Mouse (Mus musculus) neural tube, embryonic 12.5 days (tissue): Measurements from ENCODE around the gene Rnaseh2b. TPM values are rescaled to one million over a fixed set of nuclear protein-coding genes. Genes with fewer than 3 reads are reported as not detected.
A peak's percentile ranks its signal among the peaks of the same experiment; 100 is the strongest.

Source experiments
- ATAC-seq: fragments of 200-750 bp; cut with Nextera tagmentation; 2 replicates; pipeline ENCODE4 v1.8.0; 2017; ENCODE audit warnings: low read depth, mild to moderate bottlenecking, moderate TSS enrichment, moderate library complexity; ENCODE audit not compliant: low FRiP score
- H3K27ac ChIP-seq: fragments of 300-500 bp; sonication (generic); 2 replicates; pipeline ENCODE4 v1.5.1; 2016
- H3K27me3 ChIP-seq: fragments of 300-500 bp; sonication (generic); replicated peaks from 2 replicates; pipeline ENCODE4 v1.6.1; 2016; ENCODE audit warnings: mild to moderate bottlenecking
- H3K36me3 ChIP-seq: fragments of 300-500 bp; sonication (generic); 2 replicates; pipeline ENCODE4 v1.6.1; 2016; ENCODE audit warnings: mild to moderate bottlenecking
- H3K4me1 ChIP-seq: fragments of 300-500 bp; sonication (generic); 2 replicates; pipeline ENCODE4 v1.6.1; 2016
- H3K4me2 ChIP-seq: fragments of 300-500 bp; sonication (generic); replicated peaks from 2 replicates; pipeline ENCODE4 v1.6.1; 2016; ENCODE audit warnings: mild to moderate bottlenecking
- H3K4me3 ChIP-seq: fragments of 300-500 bp; sonication (generic); 2 replicates; pipeline ENCODE4 v1.5.1; 2016
- H3K9ac ChIP-seq: fragments of 300-500 bp; sonication (generic); 2 replicates; pipeline ENCODE4 v1.6.1; 2016; ENCODE audit warnings: mild to moderate bottlenecking
- H3K9me3 ChIP-seq: fragments of 300-500 bp; sonication (generic); 2 replicates; pipeline ENCODE4 v1.6.1; 2016; ENCODE audit warnings: mild to moderate bottlenecking
- WGBS: fragments of 180-500 bp; shearing (Covaris S2); methylation state at CpG from one replicate; pipeline ENCODE4 v1.1.7; 2016; 5-methylcytosine and 5-hydroxymethylcytosine counted together
- polyA plus RNA-seq: library from polyadenylated mRNA; unstranded; fragments of >200 nt; fragmentation: Nextera tagmentation; extraction: Ambion mirVana; gene quantifications from 2 replicates; pipeline ENCODE4 v1.2.1, GENCODE M21; 2016

The Rnaseh2b gene
- polyA plus RNA-seq, 1 experiment from 2014 or later = 49.1 TPM

DNA sequence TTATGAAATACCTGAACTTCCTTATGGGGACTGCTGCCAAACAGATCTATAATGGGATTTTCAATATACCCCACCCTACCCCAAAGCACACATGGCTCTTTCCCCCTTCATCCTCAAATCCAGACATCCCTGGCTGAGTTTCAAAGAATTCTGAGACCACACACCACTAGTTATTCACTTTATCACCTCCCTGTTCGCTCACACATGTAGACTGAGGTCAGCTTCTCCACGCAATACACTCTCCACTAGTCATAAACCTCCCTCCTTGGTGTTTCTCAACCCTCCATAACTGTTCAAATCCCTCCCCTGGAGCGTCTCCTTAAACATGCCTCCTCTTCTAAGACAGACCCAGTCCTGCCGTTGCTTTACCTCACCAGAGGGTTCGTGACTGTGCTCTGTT is 31.1 kb downstream of the Rnaseh2b start:
- H3K4me2 ChIP-seq = no peak overlapping the region
- H3K9ac ChIP-seq = no peak overlapping the region
- ATAC-seq = no peak
- no peaks in the 10 kb centered on the region for H3K27me3 ChIP-seq
- H3K4me3 ChIP-seq = no peak overlapping the region
- 85% methylated on average over 5 of the region's 5 CpGs for WGBS
- no peaks in the 10 kb centered on the region for H3K36me3 ChIP-seq
- H3K9me3 ChIP-seq = no peaks in the 10 kb centered on the region
- H3K27ac ChIP-seq = no peak overlapping the region
- no peaks in the 10 kb centered on the region for H3K4me1 ChIP-seq

DNA sequence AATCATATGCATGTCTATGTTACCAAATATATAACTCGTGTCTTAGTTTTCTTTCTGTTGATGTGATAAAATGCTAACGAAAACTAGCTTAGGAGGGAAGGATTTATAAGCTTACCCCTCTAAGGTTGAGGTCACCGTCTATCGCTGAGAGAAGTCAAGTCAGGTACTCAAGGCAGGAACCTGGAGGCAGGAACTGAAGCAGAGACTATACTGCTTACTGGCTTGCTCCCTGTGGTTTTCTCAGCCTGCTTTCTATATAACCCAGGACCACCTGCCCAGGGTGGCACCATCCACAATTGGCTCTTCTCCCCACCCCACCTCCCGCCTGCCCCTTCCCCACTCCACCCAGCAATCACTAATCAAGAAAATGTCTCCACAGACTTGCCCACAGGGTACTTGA is 32.6 kb downstream of the Rnaseh2b start:
- WGBS = 92% methylated on average over 5 of the region's 5 CpGs
- H3K4me1 ChIP-seq = no peaks in the 10 kb centered on the region
- no peak overlapping the region for H3K27ac ChIP-seq
- H3K9me3 ChIP-seq = no peaks in the 10 kb centered on the region
- ATAC-seq = no peak
- no peak overlapping the region for H3K4me3 ChIP-seq
- H3K36me3 ChIP-seq = no peaks in the 10 kb centered on the region
- no peak overlapping the region for H3K4me2 ChIP-seq
- H3K27me3 ChIP-seq = no peaks in the 10 kb centered on the region
- H3K9ac ChIP-seq = no peak overlapping the region

DNA sequence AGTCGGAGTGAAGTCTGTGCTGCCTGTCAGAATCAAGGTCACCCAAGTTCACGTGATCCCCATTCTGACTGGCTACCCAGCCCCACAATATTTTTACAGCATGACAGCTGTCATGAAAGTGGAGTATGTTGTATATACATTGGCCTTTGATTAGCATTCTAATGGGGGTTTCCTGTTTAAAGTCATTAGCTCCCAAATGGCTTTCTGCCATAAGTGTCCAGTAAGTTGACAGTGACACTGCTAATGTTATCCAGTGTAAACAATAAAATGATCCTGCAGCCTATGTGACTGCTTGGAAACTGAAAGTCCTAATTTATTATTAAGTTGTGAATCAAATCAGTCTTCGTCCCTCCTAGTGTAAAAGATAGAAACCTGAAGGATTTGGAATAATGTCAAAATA is 33.6 kb downstream of the Rnaseh2b start:
- 92% methylated on average over 3 of the region's 3 CpGs for WGBS
- no peaks in the 10 kb centered on the region for H3K36me3 ChIP-seq
- ATAC-seq = no peak

GRCm38 (mm10) chr14:62327171-62327570 is 34.8 kb downstream of the Rnaseh2b start:
- no peaks in the 10 kb centered on the region for H3K27me3 ChIP-seq
- 47% methylated on average over 2 of the region's 2 CpGs for WGBS
- H3K36me3 ChIP-seq = no peaks in the 10 kb centered on the region
- no peak overlapping the region for H3K4me3 ChIP-seq
- H3K9me3 ChIP-seq = no peaks in the 10 kb centered on the region
- ATAC-seq = no peak
- H3K4me1 ChIP-seq = peaks cover 4% of the 10 kb centered on the region; the same call in 1 of the 2 replicates
- H3K9ac ChIP-seq = no peak overlapping the region
- no peak overlapping the region for H3K27ac ChIP-seq
- H3K4me2 ChIP-seq = no peak overlapping the region

More for the DNA sequence above, 33.6 kb downstream of the Rnaseh2b start:
- Histone ChIP-seq H3K27ac (no peak overlapping the region), H3K27me3 (no peaks in the 10 kb centered on the region), H3K4me3 (no peak overlapping the region), H3K4me2 (no peak overlapping the region), H3K9me3 (no peaks in the 10 kb centered on the region), H3K9ac (no peak overlapping the region), H3K4me1 (no peaks in the 10 kb centered on the region)

DNA sequence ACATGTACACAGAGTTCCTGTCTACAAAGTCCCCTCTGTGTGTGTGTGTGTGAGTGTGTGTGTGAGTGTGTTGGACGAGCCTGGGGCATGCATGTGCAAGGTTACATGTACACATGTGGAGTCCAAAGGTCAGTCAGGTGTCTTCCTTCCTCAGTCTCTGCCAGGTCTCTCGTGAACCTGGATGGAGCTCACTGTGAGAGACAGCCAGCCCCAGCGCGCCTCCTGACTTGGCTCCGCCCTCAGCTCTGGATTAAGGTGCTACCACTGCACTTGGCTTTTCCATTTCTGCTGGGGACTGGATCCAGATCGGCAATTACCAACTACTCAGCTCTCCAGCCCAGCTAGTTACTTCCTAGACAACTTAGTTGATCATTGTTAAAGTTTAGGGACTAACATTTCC is 36.2 kb downstream of the Rnaseh2b start:
- no peak for ATAC-seq
- WGBS = 53% methylated on average over 6 of the region's 6 CpGs

DNA sequence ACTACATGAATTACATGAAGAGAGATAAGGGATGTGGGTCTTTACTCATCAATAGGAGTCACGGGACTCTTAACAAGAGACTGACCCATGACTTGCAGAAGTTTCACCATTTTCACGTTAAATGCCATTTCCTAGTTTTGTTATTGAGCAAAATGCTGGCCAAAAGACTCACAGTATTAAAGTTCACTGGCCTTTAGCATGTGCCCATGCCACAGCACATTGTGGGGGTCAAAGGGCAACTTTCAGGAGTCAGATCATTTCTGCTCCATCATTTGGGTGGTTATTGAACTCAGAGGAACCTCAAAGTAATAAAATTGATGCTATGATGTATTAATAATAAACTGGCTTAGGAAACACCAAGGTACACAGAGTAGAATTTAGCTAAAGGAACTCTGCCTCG is 37.2 kb downstream of the Rnaseh2b start:
- no peak for ATAC-seq

More for the DNA sequence above, 36.2 kb downstream of the Rnaseh2b start:
- Histone ChIP-seq H3K36me3 (no peaks in the 10 kb centered on the region), H3K27ac (no peak overlapping the region), H3K4me1 (peaks cover 15% of the 10 kb centered on the region), H3K9me3 (no peaks in the 10 kb centered on the region), H3K9ac (no peak overlapping the region), H3K4me3 (no peak overlapping the region), H3K4me2 (no peak overlapping the region), H3K27me3 (no peaks in the 10 kb centered on the region)

GRCm38 (mm10) chr14:62331457-62331856 is 39.1 kb downstream of the Rnaseh2b start:
- no peak for ATAC-seq
- Histone ChIP-seq H3K27ac (no peak overlapping the region), H3K4me2 (peak overlapping the region; percentile 73), H3K9ac (no peak overlapping the region), H3K27me3 (no peaks in the 10 kb centered on the region), H3K9me3 (no peaks in the 10 kb centered on the region), H3K4me1 (peaks cover 15% of the 10 kb centered on the region), H3K36me3 (no peaks in the 10 kb centered on the region), H3K4me3 (peak overlapping the region; percentile 63)
- 14% methylated on average over 6 of the region's 6 CpGs for WGBS

More for the DNA sequence above, 37.2 kb downstream of the Rnaseh2b start:
- no peaks in the 10 kb centered on the region for H3K9me3 ChIP-seq
- peaks cover 15% of the 10 kb centered on the region for H3K4me1 ChIP-seq
- no peak overlapping the region for H3K9ac ChIP-seq
- no peak overlapping the region for H3K4me2 ChIP-seq
- 88% methylated on average over 3 of the region's 3 CpGs for WGBS
- no peaks in the 10 kb centered on the region for H3K27me3 ChIP-seq
- no peak overlapping the region for H3K4me3 ChIP-seq
- H3K36me3 ChIP-seq = no peaks in the 10 kb centered on the region
- no peak overlapping the region for H3K27ac ChIP-seq

DNA sequence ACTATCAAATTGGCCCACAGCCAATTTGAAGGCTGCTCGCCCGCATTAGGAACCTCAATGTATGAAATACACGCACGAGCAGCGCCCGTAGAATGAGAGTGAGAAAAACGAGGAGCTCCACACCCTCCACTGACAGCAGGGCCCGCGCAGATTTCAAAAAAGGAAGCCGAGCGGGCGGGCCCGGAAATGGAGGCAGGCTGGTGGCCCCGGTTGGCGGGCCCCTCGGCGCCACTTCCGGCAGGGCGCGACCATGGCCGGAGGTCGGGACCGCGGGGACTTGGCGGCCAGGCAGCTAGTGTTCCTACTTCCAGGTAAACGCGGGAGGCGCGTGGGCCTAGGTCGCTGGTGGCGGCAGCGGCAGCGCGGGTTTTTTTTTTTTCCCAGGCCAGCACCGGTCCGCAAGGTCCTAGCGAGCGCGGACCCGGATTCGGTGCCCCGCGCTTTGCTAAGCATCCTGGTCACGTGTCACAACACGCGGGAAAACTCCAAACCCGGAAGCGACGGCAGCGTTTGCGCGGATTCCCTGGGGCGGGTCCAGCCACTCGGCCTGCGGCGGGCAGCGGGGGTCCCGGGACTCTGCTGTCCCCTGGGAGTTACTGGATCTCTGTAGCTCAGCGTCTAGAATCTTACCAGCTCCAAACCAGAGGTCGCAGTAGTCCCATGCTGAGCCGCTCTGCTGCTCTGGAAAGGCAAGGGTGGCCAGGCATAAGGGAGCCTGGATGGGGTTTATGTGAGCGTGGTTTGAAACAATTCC is 39.7 kb downstream of the Rnaseh2b start:
- peak overlapping the region; percentile 65 for H3K9ac ChIP-seq
- H3K36me3 ChIP-seq = no peaks in the 10 kb centered on the region
- no peak overlapping the region for H3K27ac ChIP-seq
- under 1% methylated on average over 62 of the region's 62 CpGs for WGBS
- ATAC-seq = peak; percentile 84
- no peaks in the 10 kb centered on the region for H3K27me3 ChIP-seq
- no peaks in the 10 kb centered on the region for H3K9me3 ChIP-seq
- H3K4me3 ChIP-seq = peak overlapping the region; percentile 63
- H3K4me2 ChIP-seq = peak overlapping the region; percentile 73
- H3K4me1 ChIP-seq = peaks cover 15% of the 10 kb centered on the region

GRCm38 (mm10) chr14:62333909-62334687 is 41.7 kb downstream of the Rnaseh2b start:
- 83% methylated on average over 9 of the region's 9 CpGs for WGBS
- no peak for ATAC-seq
- Histone ChIP-seq H3K4me1 (peaks cover 15% of the 10 kb centered on the region), H3K9ac (no peak overlapping the region), H3K4me2 (no peak overlapping the region), H3K27me3 (no peaks in the 10 kb centered on the region), H3K27ac (no peak overlapping the region), H3K4me3 (no peak overlapping the region), H3K36me3 (no peaks in the 10 kb centered on the region), H3K9me3 (no peaks in the 10 kb centered on the region)

GRCm38 (mm10) chr14:62339196-62339595 is 46.8 kb downstream of the Rnaseh2b start:
- H3K4me2 ChIP-seq = no peak overlapping the region
- no peak for ATAC-seq
- no peaks in the 10 kb centered on the region for H3K9me3 ChIP-seq
- no peaks in the 10 kb centered on the region for H3K36me3 ChIP-seq
- no peak overlapping the region for H3K27ac ChIP-seq
- no peaks in the 10 kb centered on the region for H3K27me3 ChIP-seq
- H3K9ac ChIP-seq = no peak overlapping the region
- H3K4me3 ChIP-seq = no peak overlapping the region
- no peaks in the 10 kb centered on the region for H3K4me1 ChIP-seq
- 96% methylated on average over 1 of the region's 1 CpGs for WGBS

GRCm38 (mm10) chr14:62341887-62342642 is 49.7 kb downstream of the Rnaseh2b start:
- H3K9ac ChIP-seq = no peak overlapping the region
- H3K36me3 ChIP-seq = no peaks in the 10 kb centered on the region
- no peaks in the 10 kb centered on the region for H3K27me3 ChIP-seq
- no peak overlapping the region for H3K27ac ChIP-seq
- 0 out of 2 replicates have a peak, but pooled peaks cover 8% of the 10 kb centered on the region for H3K4me1 ChIP-seq
- H3K4me3 ChIP-seq = no peak overlapping the region
- 71% methylated on average over 8 of the region's 8 CpGs for WGBS
- ATAC-seq = no peak
- no peaks in the 10 kb centered on the region for H3K9me3 ChIP-seq
- no peak overlapping the region for H3K4me2 ChIP-seq

DNA sequence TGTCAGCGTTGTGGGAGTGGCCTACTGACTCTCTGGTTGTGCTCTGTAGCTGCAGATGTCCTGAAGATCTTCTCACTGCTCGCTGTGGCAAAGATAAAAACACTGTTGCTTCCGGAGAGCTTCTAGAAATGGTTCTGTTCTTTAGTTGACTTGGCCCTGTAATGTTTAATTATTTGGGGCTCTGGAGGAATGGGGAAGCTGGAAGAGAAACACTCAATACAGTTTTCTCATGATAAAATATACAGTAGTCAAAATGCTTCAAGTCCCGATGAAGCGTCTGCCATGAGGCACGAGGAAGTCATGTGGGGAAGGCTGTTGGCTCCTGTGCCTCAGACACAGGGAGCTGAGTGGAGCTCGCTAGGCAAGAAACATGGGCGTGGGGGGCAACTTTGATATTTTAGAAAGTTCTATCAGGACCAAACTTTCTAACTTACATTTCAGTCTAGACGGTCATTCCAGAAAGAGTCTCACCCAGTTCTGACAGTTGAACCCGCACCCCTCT is 50.3 kb downstream of the Rnaseh2b start:
- no peaks in the 10 kb centered on the region for H3K9me3 ChIP-seq
- no peak overlapping the region for H3K9ac ChIP-seq
- no peak overlapping the region for H3K27ac ChIP-seq
- 0 out of 2 replicates have a peak, but pooled peaks cover 8% of the 10 kb centered on the region for H3K4me1 ChIP-seq
- no peak overlapping the region for H3K4me2 ChIP-seq
- H3K4me3 ChIP-seq = no peak overlapping the region
- no peaks in the 10 kb centered on the region for H3K27me3 ChIP-seq
- ATAC-seq = no peak
- WGBS = 84% methylated on average over 10 of the region's 10 CpGs
- no peaks in the 10 kb centered on the region for H3K36me3 ChIP-seq
